In the genomic region with DNA sequence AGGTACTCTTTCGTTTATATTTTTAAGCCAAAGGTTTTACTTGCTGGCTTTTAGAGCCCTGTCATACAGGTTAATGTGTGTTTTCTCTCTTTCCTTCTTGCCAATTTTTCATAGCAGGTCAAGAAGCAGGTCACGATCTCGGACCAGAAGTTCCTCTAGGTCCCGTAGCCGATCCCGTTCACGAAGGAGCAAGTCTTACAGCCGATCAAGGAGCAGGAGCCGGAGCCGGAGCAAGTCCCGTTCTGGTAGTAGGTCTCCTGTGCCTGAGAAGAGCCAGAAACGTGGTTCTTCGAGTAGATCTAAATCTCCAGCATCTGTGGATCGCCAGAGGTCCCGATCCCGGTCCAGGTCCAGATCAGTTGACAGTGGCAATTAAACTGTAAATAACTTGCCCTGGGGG, we compare ENCODE assay signal across 9 mouse cellular contexts. TPM values are rescaled to one million over a fixed set of nuclear protein-coding genes. Genes with fewer than 3 reads are reported as not detected.
DNase-seq lines count a peak whose midpoint lies in the region; ATAC-seq and TF ChIP-seq lines count a peak whose summit lies in the region.
"Not testable (repeated sequence)": the region's sequence is repeated elsewhere in the genome, so short reads cannot be mapped to it uniquely, and the experiment has no call there.
"Had no signal": no experiment of that assay in that cellular context is flagged by ENCODE, and none has a peak within 500 bp of the region (broad histone marks: within the 10 kb centered on the region; RNA-seq: fewer than 3 reads in every experiment).

No protein-coding gene starts in this region.

- H3K9ac ChIP-seq in liver, adult 2 months (ENCODE audit: low read depth, low read length); midbrain, embryonic 11.5 days (ENCODE audit: low read length): not testable (repeated sequence)

- H3K4me3 ChIP-seq in E14TG2a.4 (replicated peaks; ENCODE audit: low read length) = peak overlapping the region; percentile 94
- H3K4me3 ChIP-seq in liver, adult 2 months (ENCODE audit: insufficient read depth, low read depth, low read length); midbrain, embryonic 11.5 days (ENCODE audit: low read depth, low read length): not testable (repeated sequence)
- peak overlapping the region; percentile 6; the same call in 1 of the 2 replicates for H3K4me3 ChIP-seq in testis, adult 2 months (ENCODE audit: control insufficient read depth, low read depth, low read length)

- DNase-seq in ZHBTc4 (ENCODE audit: low read depth, low spot score) = peak; percentile 42
- peak; percentile 14 for DNase-seq in induced T-regulatory cell, adult 2 months (ENCODE audit: low read depth)
- DNase-seq in liver, adult 2 months (ENCODE audit: extremely low read depth, low read depth, low spot score) = peak; percentile 65
- peak; percentile 72 for DNase-seq in midbrain, embryonic 11.5 days (ENCODE audit: low spot score, missing footprints)

- peaks cover 82% of the 10 kb centered on the region for H3K36me3 ChIP-seq in E14TG2a.4 (ENCODE audit: insufficient read depth, low read length)
- peaks cover 70% of the 10 kb centered on the region for H3K36me3 ChIP-seq in liver, adult 2 months (ENCODE audit: control insufficient read depth, insufficient read depth, low read length)
- peaks cover 24% of the 10 kb centered on the region for H3K36me3 ChIP-seq in midbrain, embryonic 11.5 days (ENCODE audit: control insufficient read depth, insufficient read depth, low read length)
- not testable (repeated sequence) for H3K36me3 ChIP-seq in testis, adult 2 months (ENCODE audit: control insufficient read depth, insufficient read depth, low read length)

- H3K4me2 ChIP-seq in midbrain, embryonic 11.5 days = not testable (repeated sequence)

- not testable (repeated sequence) for TF ChIP-seq POLR2A in liver, adult 2 months (IDR thresholded peaks at IDR 0.05; ENCODE audit: extremely low read depth, insufficient read depth, low read length); testis, adult 2 months (IDR thresholded peaks at IDR 0.05; ENCODE audit: control insufficient read depth, low read depth, low read length)

- peaks cover 15% of the 10 kb centered on the region for H3K79me2 ChIP-seq in liver, adult 2 months (ENCODE audit: control insufficient read depth, insufficient read depth, low read length)

- not testable (repeated sequence) for H3K27me3 ChIP-seq in E14TG2a.4 (ENCODE audit: insufficient read depth, low read length); liver, adult 2 months (ENCODE audit: control insufficient read depth, insufficient read depth, low read length); midbrain, embryonic 11.5 days (ENCODE audit: control insufficient read depth, insufficient read depth, low read length); testis, adult 2 months (ENCODE audit: control insufficient read depth, insufficient read depth, low read length)

- ATAC-seq in midbrain, embryonic 11.5 days (ENCODE audit: low FRiP score) = not testable (repeated sequence)

- 35% methylated on average over 16 of the region's 16 CpGs for WGBS in liver, adult 2 months
- WGBS in midbrain, embryonic 11.5 days = 95% methylated on average over 15 of the region's 16 CpGs

- H3K9me3 ChIP-seq in E14TG2a.4 (ENCODE audit: low read length); midbrain, embryonic 11.5 days (ENCODE audit: control insufficient read depth, low read length): not testable (repeated sequence)

- not testable (repeated sequence) for H3K27ac ChIP-seq in liver, adult 2 months (replicated peaks; ENCODE audit: insufficient read depth, low read depth, low read length); midbrain, embryonic 11.5 days (ENCODE audit: low read depth, low read length); testis, adult 2 months (ENCODE audit: control insufficient read depth, insufficient read depth, low read depth, low read length)

- peaks cover 69% of the 10 kb centered on the region for H3K4me1 ChIP-seq in E14TG2a.4 (replicated peaks; ENCODE audit: low read depth, low read length)
- peaks cover 31% of the 10 kb centered on the region for H3K4me1 ChIP-seq in liver, adult 2 months (ENCODE audit: control insufficient read depth, insufficient read depth, low read length)
- not testable (repeated sequence) for H3K4me1 ChIP-seq in midbrain, embryonic 11.5 days (ENCODE audit: control insufficient read depth, insufficient read depth, low read length); testis, adult 2 months (ENCODE audit: control insufficient read depth, insufficient read depth, low read length)

- TF ChIP-seq CTCF in E14TG2a.4 (conservative IDR thresholded peaks at IDR 0.05; ENCODE audit: low read length); liver, adult 2 months (IDR thresholded peaks at IDR 0.05; ENCODE audit: low read depth, low read length); testis, adult 2 months (IDR thresholded peaks at IDR 0.05; ENCODE audit: control insufficient read depth, insufficient read depth, insufficient replicate concordance, low read depth, low read length): not testable (repeated sequence)

RNA-seq across cellular contexts. Expression of gene Srsf5, which starts 4.3 kb away (rescaled TPM):
- 232 and 331 TPM in 2 replicates for total RNA-seq in liver, adult 2 months (2014; rRNA removed)
- polyA plus RNA-seq in liver, adult 2 months (2012; rRNA removed) = 198 and 238 TPM in 2 replicates
- polyA plus RNA-seq in midbrain, embryonic 11.5 days (2014; fragmentation: Nextera tagmentation; extraction: Ambion mirVana) = 444 and 504 TPM in 2 replicates
- 223 and 264 TPM in 2 replicates for polyA plus RNA-seq in testis, adult 2 months (2012; rRNA removed)

RNA-seq across cellular contexts. Expression of gene Slc10a1, which starts 18.9 kb away (rescaled TPM):
- 389 and 508 TPM in 2 replicates for total RNA-seq in liver, adult 2 months (2014; rRNA removed)
- polyA plus RNA-seq in liver, adult 2 months (2012; rRNA removed) = 1,193 and 1,387 TPM in 2 replicates
- polyA plus RNA-seq in midbrain, embryonic 11.5 days (2014; fragmentation: Nextera tagmentation; extraction: Ambion mirVana) = 0.26 and 0.44 TPM in 2 replicates
- 0.10 TPM in 2 replicates for polyA plus RNA-seq in testis, adult 2 months (2012; rRNA removed)
- total RNA-seq: adrenal gland, postnatal 25 days had no signal
- polyA plus RNA-seq: brain, embryonic 14.5 days; erythroblast, embryonic 14.5 days had no signal

Comparison
In these comparisons a context has a peak if more than half of its experiments do, and no peak if none do; other contexts are left out.
1. DNase-seq: peak in every context shown above with its lines; median percentile 72 in midbrain, embryonic 11.5 days; 65 in liver, adult 2 months; 42 in ZHBTc4; 14 in induced T-regulatory cell, adult 2 months.
2. RNA of gene Slc10a1, which starts 18.9 kb away (polyA plus RNA-seq): 1,193 to 1,387 TPM in liver, adult 2 months; 0.26 to 0.44 TPM in midbrain, embryonic 11.5 days and 0.10 TPM in testis, adult 2 months; every median in the first group is over 100 times any median in the second.